Mouse (Mus musculus) mature B cell (primary cell): ENCODE results near the gene Mpi.

Experiments used
- in situ Hi-C: fragments of 300-500 bp; cut with MboI; formaldehyde crosslinking; loops from 2 replicates; pipeline ENCODE4 v1.14.3; 2019

Mpi gene

DNA sequence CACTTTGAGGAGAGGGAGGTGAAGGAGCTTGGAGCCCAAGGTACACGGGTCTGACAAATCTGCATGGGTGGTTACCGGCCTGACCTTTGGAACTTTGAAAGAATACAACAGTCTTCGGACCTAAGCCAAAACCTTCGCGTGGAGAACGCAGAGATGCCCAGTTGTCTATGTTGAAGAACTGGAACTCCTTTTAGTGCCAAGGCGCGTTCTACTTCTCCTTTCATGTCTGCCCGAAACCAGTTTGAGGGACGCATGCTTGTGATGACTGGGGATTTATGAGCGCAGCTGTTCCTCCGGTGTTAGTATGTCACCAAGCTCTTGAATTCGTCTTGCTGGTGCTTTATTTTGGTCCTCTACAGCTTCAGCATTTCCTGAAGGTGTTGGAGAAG, 9.1 kb upstream of the Mpi start:
- in situ Hi-C loops: no loop called here

DNA sequence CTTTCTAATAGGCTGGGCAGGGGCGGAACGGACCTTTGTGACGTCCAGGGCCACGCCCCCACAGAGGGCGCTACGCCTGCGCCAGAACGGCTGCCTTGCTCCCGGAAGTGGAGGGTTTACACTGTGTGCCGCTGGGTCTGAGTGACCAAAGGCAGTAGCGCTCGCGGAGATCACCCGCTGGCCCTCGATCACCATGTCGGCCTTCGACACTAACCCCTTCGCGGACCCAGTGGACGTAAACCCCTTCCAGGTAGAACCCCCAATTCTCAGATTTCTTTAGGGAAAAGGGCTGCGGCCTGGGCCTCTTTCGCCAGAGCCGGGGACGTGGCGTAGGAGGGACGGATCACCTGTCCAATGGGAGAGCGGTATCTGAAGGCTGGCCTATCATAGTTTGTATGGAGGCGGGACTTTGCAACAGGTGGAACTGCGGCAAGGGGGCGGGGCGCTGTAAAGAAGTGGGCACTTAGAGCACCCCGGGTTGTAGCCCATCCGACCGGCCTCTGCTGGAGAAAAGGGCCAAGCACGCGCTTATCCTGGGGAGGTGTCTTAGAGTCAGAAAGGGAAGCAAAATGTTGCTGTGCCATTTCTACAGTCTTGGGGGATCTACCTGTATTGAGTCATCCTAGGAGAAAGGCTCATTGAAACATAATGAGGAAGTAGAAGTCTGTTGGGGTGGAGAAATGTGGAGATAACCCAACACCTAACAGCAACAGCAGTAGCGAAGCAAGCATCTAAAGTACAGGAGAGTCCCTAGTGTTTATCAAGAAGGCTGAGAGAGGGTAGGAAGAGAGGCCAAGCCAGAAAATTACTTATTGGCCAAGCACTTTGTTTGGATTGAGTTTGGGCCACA, 8.5 kb upstream of the Mpi start, which contains the start of gene Scamp2:
Gene Scamp2, plus strand, starts transcription at position 83 of the 850 bp plus-strand sequence.
- in situ Hi-C loops: no loop called here

DNA sequence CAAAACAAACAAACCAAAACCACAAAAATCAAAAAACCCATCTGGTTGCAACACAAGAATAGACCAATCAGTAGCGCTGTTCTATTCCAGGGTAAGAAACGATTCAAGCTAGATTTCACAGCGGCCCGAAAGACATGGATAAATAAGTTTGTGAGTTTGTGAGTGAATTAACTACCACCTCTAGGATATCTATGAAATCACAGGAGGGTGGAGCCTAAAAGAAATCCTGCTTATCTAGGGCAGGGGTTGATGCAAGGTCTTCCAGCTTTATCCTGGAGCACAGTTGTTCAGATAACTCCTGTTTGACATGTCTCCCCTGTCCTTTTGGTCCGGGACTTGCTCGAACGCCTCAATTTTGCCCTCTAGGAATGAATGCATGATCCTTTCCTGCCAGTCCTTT, 7.7 kb upstream of the Mpi start:
- in situ Hi-C loops: no loop called here

DNA sequence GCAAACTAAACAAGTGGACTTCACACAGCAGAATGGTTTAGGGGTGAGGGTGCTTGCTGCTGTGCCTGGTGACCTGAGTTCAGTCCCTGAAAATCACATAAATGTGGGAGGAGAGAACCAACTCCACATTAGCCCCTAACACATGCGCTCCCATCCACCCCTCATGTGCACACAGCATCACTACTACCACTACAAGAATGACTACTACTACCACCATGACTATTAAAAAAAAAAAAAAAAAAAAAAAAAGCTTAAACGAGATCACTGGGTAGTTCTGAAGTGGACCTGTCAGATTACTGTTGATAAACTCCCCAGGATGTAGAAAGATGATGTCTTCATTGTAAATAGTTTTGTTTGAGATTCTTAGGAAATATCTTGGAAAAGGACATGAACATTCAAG, 7.0 kb upstream of the Mpi start:
- in situ Hi-C loops: no loop called here

GRCm38 (mm10) chr9:57558625-57559024, 6.1 kb upstream of the Mpi start:
- in situ Hi-C loops: no loop called here

DNA sequence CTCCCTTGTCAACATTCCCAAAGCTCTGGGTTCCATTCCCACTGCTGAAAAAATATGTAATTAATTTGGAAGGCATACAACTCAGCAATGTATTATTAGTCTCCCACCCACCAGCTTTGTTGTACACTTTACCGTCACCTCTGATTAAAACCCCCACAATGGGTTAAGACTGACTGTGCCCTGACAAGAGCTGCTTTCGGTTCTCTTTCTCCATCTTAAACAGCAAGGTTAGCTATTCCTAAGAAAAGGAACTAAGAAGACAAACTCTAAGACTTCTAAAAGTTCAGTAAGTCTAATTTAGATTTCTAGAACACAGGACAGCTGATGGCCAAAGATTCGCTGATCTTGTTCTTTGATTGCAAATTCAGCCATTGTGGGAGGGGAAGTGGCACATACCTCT, 4.7 kb upstream of the Mpi start:
- in situ Hi-C loops: no loop called here

- in situ Hi-C loops: no loop called here
These were observed 2.2 kb upstream of the Mpi start for GRCm38 (mm10) chr9:57554753-57555152.

- in situ Hi-C loops: no loop called here
These were observed 556 bp upstream of the Mpi start for GRCm38 (mm10) chr9:57553119-57553518.

DNA sequence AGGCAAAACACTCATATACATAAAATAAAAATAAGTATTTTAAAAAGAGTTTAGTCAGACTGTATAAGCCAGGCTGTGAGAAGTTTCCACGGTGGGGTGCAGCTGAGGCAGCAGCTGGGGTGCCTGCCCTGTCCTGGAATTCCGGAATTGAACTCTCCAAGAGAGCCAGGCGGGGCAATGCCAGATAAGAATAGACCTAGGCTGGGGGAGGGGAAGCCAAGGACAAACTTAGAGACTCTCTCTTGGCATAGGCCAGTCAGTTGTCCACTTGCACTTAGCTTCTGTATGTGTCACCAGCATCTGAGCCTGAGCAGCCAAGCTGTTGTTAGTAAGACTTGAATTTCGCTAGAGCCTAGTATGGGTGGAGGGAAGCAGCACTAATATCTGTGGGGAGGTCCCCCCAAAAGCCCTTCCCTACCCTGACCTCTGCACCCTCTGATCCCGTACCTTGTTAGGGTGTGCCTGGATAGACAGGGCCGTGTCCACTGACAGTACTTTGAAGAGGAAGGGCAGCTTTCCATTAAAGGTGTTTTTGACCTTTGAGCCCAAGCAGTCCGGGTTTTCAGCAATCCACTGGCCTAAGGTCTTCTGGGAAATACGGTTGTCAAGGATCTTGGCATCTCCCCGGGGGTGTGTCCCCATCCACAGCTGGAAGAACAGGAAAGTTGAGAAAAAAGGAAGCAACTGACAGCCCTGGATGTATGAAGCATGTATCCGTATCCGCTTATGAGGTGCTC, 2.3 kb downstream of the Mpi start:
- in situ Hi-C loops: no loop called here

DNA sequence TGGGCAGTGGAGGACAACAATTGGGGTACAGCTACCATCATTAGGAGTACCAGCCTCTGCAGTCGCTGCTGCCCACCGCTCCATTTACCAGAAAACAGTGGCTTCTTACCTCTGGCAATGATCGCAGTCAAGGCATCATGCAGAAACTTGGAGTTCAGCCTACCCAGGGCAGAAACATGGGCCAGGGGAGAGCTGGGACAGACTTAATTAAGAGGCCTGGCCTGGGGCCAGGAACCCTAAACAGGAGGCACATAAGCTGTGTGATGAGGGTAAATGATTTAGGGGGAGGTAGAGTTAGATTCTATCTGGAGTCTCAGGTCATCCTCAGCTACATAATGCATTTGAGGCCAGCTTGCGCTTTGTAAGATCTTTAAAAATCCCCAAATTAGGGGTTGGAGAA, 3.4 kb downstream of the Mpi start:
- in situ Hi-C loops: no loop called here

DNA sequence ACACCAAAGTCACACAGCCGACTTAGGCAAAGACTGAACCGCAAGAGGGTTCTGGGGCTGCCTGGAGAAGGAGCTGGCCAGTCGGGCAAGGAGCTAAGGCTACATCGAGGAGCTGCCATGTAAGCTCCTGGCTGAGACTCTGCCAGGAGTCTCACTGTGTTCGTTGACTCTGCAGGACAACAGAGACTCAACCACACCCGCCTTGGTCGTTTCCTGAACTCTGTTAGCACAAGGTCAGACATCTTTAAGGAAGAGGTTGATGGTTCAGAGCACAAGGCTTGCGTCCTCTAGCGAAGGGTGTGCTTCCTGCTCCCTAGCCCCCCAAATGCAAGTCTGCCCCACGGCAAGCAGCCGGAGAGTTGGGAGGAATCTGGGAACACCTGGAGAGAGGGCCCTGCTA, 4.7 kb downstream of the Mpi start:
- in situ Hi-C loops: no loop called here

DNA sequence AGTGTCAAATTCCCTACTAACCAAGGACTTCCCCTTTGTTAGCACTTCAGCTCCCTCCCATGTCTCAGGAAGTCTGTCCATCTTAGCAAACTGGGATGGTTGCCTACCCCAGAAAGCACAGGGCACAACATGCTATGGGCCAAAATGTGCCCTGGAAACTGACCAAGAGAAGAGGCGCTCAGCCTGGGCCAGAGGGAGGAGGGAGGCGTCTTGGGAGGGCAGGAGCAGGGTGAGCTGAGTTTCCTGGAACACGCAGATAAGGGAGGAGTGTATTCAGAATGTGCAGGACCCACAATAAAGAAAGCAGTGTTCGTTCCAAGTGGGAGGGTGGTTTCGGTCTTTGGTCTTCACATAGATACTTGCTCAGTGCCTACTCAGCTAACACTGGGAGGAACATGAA, 5.3 kb downstream of the Mpi start:
- in situ Hi-C loops: no loop called here

DNA sequence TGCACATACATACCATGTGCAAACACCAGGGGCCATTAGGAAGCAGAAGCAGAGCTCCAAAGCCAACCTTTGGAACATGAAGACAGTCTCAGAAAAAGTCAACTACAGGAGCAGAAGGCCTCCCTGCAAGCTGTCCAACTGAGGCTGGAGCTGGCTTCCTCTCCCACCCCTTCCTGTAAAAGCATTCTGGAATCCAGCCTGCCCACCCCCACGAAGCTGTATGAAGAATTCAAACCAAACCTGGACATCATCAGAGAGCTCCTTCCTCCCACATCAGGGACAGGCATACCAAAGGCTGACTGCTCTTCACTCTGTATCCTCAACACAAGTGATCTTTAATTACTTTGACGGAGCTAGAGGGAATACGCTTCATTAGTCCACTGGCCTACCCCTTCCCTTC, 8.6 kb downstream of the Mpi start:
- in situ Hi-C loops: no loop called here

DNA sequence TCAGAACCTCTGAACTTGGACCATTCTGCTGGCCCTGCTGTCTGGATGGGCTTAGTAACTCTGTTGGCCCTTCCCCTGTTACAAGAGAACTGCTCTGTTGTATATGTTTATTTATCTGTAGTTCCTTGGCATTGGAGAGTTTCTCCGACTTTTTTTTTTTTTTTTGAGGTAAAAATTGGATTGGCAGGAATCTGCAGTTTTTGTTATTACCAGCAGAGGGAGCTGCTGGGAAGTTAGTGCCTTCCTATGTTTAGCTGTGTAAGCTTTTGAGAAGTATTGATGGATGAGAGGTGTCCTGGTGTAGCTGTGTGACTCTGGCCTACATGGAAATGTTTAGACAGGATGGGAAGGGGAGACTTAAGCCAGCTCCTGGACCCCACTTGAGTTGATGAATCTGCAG, 11.3 kb downstream of the Mpi start:
- in situ Hi-C loops: no loop called here

DNA sequence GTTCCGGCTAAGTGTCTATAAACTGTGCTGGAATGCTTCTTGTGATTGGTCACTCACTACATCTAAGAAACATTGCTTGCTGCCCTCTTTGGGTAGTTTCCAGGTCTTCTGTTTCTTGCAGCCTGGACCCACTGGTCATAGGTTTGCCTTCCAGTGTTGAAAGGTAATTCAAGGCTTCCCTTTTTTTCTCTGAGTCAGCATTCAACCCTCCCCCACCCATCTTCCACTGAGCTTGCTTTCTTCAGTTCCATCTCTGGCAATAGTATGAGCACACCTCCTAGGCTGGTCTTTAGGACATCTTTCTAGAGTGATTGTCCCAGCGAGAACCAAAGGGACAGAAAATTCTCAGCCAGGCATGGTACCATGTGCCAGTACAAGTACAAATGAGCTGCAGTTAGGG, 13.0 kb downstream of the Mpi start:
- in situ Hi-C loops: no loop called here

- in situ Hi-C loops: no loop called here
These were observed 14.8 kb downstream of the Mpi start for GRCm38 (mm10) chr9:57537728-57538181.

- in situ Hi-C loops: no loop called here
These were observed 15.4 kb downstream of the Mpi start, which contains the start of gene Fam219b for GRCm38 (mm10) chr9:57537044-57537727. Gene Fam219b (plus strand): TSS chr9:57537528.

DNA sequence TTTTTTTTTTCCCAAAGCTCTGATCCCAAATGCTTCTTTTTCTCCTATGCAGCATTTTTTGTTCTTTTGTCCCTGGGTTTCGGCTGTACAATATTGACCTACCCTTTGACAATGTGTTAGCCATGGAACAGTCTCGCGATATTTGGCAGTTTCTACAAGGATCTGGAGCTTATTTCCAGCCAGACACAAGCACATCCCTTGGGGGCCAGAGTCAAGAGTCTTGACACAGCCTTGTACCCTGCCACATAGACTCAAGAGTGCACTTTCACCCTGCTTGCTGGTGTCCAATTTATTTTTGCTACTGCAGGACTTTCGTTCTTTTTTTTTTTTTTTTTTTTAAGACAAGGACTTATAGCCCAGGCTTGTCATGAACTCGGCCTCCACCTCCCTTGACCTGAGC, 16.2 kb downstream of the Mpi start:
- in situ Hi-C loops: no loop called here

GRCm38 (mm10) chr9:57531946-57532345, 20.6 kb downstream of the Mpi start:
- in situ Hi-C loops: no loop called here

DNA sequence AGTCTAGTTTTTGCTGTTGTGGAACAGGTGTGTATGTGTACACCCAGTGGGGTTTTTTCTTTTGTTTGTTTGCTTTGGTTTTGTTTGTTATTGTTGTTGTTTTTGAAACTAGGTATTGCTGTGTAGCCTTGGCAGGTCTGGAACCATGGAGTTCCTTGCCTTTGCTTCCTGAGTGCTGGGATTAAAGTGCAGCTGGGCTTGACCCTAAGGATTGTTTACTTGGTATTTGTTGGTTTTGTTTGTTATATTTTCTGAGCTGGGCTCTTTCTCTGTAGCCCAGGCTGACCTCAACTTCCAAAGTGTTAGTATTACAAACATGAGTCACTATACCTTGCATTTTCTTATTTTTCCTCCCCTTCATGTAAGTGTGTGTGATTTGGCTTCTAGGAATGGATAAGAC, 26.1 kb downstream of the Mpi start:
- in situ Hi-C loops: loop anchor here (10.0 kb wide), 1 partner anchor 128 kb away; the partner anchor contains the start of gene Csk

GRCm38 (mm10) chr9:57525516-57525915, 27.0 kb downstream of the Mpi start:
- in situ Hi-C loops: loop anchor here (10.0 kb wide), 1 partner anchor 129 kb away; the partner anchor contains the start of gene Csk

- in situ Hi-C loops: loop anchor here (10.0 kb wide), 1 partner anchor 130 kb away; the partner anchor contains the start of gene Csk
These were observed 28.1 kb downstream of the Mpi start for GRCm38 (mm10) chr9:57524439-57524838.
